Mouse (Mus musculus) bone marrow, adult 2 months (tissue): ENCODE data around the gene Dnmt3c. TPM values are rescaled to one million over a fixed set of nuclear protein-coding genes. Genes with fewer than 3 reads are reported as not detected.
A peak's percentile ranks its signal among the peaks of the same experiment; 100 is the strongest.
"Not testable (repeated sequence)": the region's sequence is repeated elsewhere in the genome, so short reads cannot be mapped to it uniquely, and the experiment has no call there.

Experiments used
- H3K27ac ChIP-seq: fragments of 200-500 bp; 2 replicates; pipeline ENCODE4 v1.5.1; 2012; ENCODE audit warnings: low read depth, mild to moderate bottlenecking, control low read depth, inconsistent platforms, low read length; ENCODE audit not compliant: control insufficient read depth, poor library complexity, insufficient read depth
- H3K4me1 ChIP-seq: fragments of 200-500 bp; 2 replicates; pipeline ENCODE4 v1.6.1; 2011; ENCODE audit warnings: low read length; ENCODE audit not compliant: control insufficient read depth, insufficient read depth
- H3K4me3 ChIP-seq: fragments of 200-500 bp; replicated peaks from 2 replicates; pipeline ENCODE3; 2011; ENCODE audit warnings: mild to moderate bottlenecking, low read depth, low read length, control low read depth; ENCODE audit not compliant: control insufficient read depth
- CTCF ChIP-seq: fragments of 200-500 bp; IDR thresholded peaks from 2 replicates; pipeline ENCODE4 v1.5.1; 2011; ENCODE audit warnings: low read length, control low read depth; ENCODE audit not compliant: control insufficient read depth, insufficient read depth
- POLR2A ChIP-seq: fragments of 200-500 bp; IDR thresholded peaks from 2 replicates; pipeline ENCODE4 v1.6.1; 2011; ENCODE audit warnings: low read depth, mild to moderate bottlenecking, control low read depth, low read length, borderline replicate concordance; ENCODE audit not compliant: control insufficient read depth
- WGBS: fragments of 180-500 bp; shearing (Covaris S2); methylation state at CpG from one replicate; pipeline ENCODE4 v1.1.7; 2018; 5-methylcytosine and 5-hydroxymethylcytosine counted together
- polyA plus RNA-seq: library from polyadenylated mRNA; stranded (reverse); fragments of >200 nt; gene quantifications from 2 replicates; pipeline ENCODE4 v1.2.4, GENCODE M21; 2011; ENCODE audit warnings: low replicate concordance; ENCODE audit not compliant: missing spikeins, insufficient read depth, insufficient read length

Gene Dnmt3c
- polyA plus RNA-seq, 1 experiment = not detected

DNA sequence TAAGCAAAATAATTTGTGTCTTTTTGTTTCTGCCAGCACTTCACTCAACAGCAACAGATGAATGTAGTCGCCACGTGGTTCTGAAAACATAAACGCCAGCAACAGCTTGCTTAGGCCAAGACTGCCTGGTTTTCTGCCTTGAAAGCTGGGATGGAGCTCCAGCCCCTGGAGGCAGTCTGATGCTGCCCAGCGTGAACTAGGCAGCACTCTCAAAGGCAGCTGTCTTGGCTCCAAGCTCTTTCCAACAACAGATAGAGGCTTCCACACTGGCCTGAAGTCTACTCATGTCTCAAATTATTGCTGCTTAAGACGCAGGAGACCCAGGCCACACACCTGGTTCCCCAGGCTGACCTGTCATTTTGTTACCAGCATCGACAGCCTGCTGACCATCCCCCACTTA lies 6.9 kb downstream of the Dnmt3c start:
- Histone ChIP-seq H3K27ac (no peak overlapping the region), H3K4me3 (no peak overlapping the region), H3K4me1 (no peaks in the 10 kb centered on the region)
- no peak for TF ChIP-seq CTCF
- TF ChIP-seq POLR2A = no peak
- 79% methylated on average over 6 of the region's 6 CpGs for WGBS

DNA sequence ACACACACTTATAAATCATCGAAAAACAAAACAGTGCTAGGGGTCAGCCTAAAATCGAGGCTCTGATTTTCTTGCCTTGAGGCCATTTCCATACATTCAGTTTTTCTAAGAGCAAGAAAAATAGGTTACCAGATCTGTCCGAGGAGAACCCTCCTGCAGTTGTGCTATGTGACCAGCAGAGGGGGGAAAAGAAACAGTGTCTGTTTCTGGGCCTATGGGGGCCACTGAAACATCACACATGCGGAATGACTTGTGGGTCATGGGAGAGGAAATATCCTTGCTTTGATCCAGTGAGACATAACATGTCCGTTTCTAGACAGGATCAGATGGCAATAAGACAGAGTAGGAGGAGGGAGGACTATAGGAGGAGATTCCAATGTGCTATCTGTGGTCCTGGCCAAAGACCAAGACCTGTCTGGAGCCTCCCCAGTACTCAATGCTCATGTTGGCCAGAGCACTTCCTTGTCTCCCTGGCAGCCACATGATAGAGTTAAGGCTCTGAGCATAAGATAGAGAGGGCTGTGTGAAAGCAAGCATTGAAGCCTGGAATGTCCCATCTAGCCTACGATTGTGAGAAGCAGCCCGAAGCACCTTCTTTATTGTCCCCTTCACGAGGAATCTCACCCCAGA lies 14.4 kb downstream of the Dnmt3c start:
- WGBS = 37% methylated on average over 8 of the region's 8 CpGs
- H3K4me3 ChIP-seq = no peak overlapping the region
- peak; percentile 40; the same call in 1 of the 2 replicates for TF ChIP-seq CTCF
- TF ChIP-seq POLR2A = no peak
- H3K27ac ChIP-seq = no peak overlapping the region
- no peaks in the 10 kb centered on the region for H3K4me1 ChIP-seq

DNA sequence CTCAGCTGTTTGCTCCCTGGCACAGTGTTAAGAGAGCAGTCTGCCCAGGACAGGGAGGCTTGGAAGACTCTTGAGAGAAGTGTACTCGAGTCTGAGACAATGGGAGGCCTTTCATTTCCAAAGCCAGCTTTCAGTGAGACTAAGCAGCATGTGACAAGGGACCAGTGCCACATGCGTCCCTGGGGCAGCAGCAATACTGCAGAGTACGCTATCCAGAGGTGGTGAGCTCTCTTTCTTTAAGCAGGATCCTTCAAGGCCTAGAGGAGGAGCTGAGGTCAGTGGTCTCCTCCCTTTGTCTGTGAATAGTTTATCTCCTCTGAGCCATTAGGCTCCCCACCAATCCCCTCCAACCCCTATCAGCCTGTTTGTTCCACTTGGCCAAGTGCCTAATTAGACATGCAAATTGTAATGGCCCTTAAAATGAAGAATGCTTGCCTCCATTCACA lies 16.2 kb downstream of the Dnmt3c start:
- WGBS = 57% methylated on average over 3 of the region's 3 CpGs
- H3K27ac ChIP-seq = no peak overlapping the region
- no peaks in the 10 kb centered on the region for H3K4me1 ChIP-seq
- H3K4me3 ChIP-seq = no peak overlapping the region
- no peak for TF ChIP-seq CTCF
- TF ChIP-seq POLR2A = no peak

DNA sequence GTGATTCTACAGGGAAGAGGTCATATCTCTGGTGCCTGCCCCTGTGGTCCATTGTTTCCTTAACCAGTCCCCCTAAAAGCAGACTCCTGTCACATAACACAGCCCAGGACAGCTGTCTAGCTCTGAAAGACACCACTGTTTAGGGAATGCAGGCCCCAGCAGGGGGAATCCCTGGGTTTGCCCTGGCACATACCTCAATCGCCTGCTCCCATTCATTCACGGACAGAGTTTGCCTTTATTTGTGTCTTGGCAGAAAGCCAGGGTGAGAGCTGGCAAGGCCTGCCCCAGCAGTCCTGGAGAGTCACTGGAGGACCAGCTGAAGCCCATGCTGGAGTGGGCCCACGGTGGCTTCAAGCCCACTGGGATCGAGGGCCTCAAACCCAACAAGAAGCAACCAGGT lies 16.8 kb downstream of the Dnmt3c start:
- TF ChIP-seq POLR2A (no peak), CTCF (no peak)
- no peak overlapping the region for H3K27ac ChIP-seq
- H3K4me3 ChIP-seq = no peak overlapping the region
- no peaks in the 10 kb centered on the region for H3K4me1 ChIP-seq
- 63% methylated on average over 4 of the region's 4 CpGs for WGBS

DNA sequence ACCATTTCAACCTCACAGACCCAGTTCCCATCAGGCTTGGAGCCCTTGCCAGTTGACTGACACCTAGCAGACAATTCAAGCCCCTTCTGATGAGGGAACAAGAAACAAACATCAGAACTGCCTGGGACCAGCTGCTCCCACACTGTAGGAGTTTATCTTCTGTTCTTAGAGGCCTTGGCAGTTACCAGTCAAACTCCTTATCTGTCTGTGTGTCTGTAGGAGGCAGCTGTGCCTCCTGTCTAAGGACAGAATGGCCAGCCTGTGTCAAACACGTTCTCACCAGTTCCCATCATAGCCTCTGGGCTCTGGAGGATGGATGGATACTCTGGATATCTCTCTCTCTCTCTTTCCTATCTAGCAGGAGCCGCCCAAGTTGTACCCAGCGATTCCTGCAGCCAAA lies 21.4 kb downstream of the Dnmt3c start:
- not testable (repeated sequence) for H3K27ac ChIP-seq, H3K4me1 ChIP-seq, H3K4me3 ChIP-seq
- 66% methylated on average over 3 of the region's 3 CpGs for WGBS

DNA sequence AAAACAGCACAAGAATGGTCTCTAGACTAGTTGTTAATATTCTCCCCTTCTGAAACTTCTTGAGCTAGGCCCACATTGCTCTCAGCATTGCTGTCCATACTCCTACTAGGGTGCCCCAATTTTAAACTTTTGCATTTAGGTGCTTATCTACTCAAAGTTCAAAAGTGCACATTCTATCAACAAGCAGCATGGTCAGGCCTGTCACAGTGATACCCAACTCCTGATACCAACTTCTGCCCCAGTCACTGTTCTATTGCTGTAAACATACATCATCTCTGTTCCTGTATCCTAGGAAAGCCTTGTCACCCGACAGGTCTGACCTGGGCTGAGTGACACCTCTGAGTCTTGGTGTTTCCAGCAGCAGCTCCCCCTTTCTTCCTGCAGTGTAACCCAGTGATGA lies 26.6 kb downstream of the Dnmt3c start:
- TF ChIP-seq CTCF (no peak), POLR2A (no peak)
- Histone ChIP-seq H3K4me1 (no peaks in the 10 kb centered on the region), H3K4me3 (no peak overlapping the region), H3K27ac (no peak overlapping the region)
- 72% methylated on average over 1 of the region's 1 CpGs for WGBS

DNA sequence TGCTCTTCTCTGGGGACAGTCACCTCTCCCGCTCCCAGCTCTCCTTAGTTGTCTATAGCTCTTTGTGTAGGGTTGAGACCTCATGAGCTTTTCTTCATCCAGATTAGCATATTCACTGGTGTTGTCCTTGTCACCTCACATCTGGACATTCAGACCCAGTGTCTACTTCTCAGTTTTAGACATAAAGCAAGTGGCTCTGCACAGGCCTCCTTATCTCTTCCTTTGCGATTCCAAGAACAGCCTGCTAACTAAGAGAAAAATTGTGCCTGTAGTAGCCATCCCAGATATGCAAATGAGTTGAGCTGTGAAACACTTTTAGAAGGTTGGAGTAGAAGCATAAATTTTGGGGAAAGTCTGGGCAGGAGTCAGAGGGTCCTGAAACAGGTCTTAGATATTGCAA lies 28.0 kb downstream of the Dnmt3c start:
- no peaks in the 10 kb centered on the region for H3K4me1 ChIP-seq
- TF ChIP-seq CTCF (no peak), POLR2A (no peak)
- no peak overlapping the region for H3K4me3 ChIP-seq
- WGBS = 76% methylated on average over 2 of the region's 2 CpGs
- no peak overlapping the region for H3K27ac ChIP-seq

DNA sequence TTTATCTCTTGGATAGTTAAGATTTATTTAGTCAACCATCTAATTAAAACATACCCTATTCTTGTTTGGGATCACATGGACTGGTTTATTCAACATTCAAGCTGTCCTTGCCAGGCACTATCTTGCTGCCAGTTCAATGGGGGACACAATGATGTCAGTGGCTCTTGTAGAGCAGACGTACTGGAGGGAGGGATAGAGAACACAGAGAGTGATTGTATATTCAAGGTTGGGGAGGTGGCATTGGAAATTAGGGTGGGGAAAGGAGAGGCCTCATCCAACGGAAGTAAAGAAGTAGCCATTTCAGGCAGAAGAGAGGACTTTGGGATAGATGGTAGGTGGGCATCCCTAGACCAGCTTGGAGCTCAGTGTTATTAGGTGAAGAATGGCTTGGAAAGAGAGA lies 28.4 kb downstream of the Dnmt3c start:
- TF ChIP-seq POLR2A (no peak), CTCF (no peak)
- WGBS = 72% methylated on average over 2 of the region's 2 CpGs
- no peak overlapping the region for H3K27ac ChIP-seq
- H3K4me3 ChIP-seq = no peak overlapping the region
- H3K4me1 ChIP-seq = no peaks in the 10 kb centered on the region

DNA sequence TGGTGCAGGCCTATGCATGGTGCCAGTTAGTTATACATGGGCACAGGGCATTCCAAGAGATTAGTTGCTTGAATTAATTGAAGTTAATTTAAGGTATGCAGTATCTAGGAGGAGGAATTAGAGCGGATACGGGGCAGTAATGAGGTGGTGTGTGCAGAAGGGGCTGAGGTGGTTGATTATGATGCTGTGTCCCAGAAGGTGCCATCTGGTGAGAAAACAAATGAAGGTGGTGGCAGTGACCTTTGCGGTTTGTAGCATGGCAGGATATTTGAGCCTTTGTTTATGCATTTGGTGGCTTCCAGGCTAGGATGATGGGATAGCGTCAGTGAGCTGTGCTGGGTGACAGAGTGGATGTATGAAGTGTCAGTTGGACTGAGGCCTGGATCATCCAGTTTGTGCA lies 28.8 kb downstream of the Dnmt3c start:
- Histone ChIP-seq H3K4me3 (no peak overlapping the region), H3K4me1 (no peaks in the 10 kb centered on the region), H3K27ac (no peak overlapping the region)
- no peak for TF ChIP-seq POLR2A
- TF ChIP-seq CTCF = no peak
- 96% methylated on average over 4 of the region's 4 CpGs for WGBS
